Mouse (Mus musculus): ENCODE data around the gene Atxn7l3.

The Atxn7l3 gene

DNA sequence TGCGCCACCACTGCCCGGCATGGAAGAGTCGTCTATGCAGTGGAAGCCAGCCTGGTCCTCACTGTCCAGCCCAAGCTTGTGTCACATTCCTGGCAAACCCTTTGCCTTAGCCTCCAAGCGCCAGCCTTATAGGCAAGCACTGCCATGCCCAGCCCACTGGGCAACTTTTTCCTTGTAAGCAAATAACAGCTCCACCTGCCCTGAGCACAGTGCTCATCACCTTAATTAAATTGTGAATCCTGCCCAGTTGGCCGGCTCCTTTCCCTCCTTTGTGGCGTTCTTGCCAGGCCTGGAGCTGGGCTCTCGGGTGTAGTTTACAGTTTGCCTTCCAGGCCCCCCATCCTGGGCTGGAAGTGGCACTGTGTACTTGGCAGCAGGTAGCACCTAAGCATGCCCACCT, 33.2 kb downstream of the Atxn7l3 start:
- DNase-seq (ENCODE audit: low spot score), result no peak

DNA sequence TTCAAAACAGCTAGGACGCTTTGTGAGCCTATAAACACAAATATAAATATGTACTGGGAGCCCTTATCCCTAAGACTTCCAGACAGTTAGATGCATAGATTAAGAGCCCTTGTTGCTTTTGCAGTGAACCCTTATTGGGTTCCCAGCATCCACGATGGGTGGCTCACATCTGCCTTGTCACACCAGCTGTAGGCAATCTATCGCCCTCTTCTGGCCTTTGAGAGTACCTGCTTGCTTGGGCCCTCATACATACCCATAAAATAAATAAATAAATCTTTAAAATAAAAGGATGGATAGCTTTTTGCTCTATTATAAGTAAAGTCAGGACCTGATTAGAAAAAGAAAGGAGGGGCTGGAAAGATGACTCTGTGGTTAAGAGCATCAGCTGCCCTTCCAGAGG, 37.9 kb downstream of the Atxn7l3 start:
- DNase-seq (ENCODE audit: low spot score), result no peak

DNA sequence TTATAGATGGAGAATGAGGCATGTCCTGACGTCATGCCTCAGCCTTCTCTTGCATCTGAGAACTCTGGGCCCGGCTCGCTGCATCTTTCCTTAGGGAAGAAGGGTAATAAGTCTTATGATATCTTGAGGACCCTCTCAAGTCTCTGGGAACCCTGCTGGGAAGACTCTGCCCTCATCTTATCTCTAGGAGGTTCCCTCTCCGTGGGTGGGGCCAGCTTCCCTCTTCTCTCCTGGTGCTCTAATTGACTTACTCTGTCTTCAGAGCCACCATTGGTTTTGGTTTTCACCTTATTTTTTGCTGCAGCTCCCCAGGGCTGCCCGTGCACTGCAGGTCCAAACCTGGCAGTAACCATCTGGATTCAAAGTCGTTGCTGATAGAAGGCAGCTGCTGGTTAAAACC, 38.3 kb downstream of the Atxn7l3 start:
- no peak for DNase-seq (ENCODE audit: low spot score)

DNA sequence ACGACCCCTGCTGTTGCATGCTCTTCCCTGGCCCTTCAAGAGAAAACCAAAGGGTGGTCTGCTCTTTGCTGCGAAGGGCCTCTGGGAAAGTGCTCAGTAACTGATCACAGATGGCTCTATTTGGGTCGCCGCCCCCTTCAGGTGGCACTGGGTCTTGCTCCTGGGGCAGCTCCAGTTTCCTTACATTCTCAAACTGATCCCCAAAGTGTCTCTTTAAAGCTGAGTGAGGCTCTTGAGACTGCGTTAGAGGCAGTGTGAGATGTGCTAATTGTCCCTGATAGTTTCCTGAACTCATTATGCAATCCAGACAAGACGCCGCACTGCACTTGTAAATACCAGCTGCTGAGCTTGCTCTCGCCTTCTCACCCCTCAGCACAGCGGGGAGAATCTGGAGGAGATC, 38.9 kb downstream of the Atxn7l3 start:
- DNase-seq (ENCODE audit: low spot score), result no peak

DNA sequence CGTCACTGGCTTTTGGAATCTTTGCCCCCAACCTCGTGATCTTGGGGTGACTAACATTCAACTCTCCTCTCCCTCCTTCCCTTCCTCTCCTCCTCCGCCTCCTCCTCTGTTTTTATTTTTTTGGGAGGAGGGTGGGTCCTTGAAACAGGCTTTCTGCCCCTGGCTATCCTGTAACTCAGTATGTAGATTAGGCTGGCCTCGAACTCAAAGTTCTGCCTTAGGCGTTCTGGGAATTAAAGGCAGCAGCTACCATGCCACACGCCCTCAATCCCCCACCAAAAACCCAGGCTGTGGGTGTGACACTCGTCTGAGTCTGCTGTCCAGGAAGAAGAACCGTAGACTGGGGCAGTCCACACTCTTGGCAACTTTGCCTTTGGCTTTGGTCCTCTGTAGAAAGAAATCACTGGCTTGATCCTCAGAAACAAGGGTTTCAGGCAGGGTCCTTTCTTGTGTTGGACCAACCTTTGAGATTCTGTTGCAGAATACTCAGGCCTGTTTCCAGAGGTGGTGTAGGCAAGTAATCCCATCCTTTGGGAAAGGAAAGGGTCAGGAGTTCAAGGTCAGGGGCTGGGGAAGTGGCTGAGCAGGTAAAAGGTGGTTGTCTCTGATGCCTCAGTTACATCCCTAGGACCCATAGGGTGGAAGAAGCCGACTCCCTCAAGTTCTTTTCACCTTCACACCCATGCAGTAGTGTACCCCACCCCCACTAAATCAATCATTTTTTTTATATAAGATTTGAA, 46.9 kb downstream of the Atxn7l3 start:
- no peak for DNase-seq (ENCODE audit: low spot score)

DNA sequence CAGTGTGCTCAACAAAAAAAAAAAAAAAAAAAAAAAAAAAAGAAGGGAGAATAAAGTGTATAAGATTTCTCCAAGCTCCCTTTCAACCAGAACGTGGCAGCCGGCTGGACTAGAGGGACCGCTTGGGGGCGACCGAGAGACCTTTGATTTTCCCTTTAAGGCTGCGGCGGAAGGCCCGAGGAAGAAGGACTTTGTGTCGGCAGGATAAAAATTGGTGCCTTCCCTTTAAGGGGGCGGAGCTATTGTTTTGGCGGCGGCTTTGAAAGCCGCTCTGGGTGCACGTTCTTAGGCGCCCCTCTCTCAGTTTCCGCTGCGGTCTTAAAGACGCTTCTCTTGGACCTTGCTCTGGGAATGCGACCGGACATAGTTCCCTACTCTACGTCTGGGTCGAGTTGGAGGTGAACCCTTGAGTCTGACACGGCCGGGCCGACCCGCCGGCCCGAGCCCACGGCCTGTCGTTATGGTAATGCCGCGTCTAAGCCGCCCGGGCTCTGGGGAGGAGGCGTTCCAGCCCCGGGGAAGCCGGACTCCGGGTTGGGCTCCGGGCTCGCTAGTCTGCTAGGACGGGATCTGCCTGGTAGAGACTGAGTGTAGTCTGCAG, 47.7 kb downstream of the Atxn7l3 start, which contains the start of gene BC030867:
TSS of gene BC030867 (plus strand) at position 253 of the 601 bp plus-strand sequence.
- DNase-seq (ENCODE audit: low spot score), result peak; percentile 93

DNA sequence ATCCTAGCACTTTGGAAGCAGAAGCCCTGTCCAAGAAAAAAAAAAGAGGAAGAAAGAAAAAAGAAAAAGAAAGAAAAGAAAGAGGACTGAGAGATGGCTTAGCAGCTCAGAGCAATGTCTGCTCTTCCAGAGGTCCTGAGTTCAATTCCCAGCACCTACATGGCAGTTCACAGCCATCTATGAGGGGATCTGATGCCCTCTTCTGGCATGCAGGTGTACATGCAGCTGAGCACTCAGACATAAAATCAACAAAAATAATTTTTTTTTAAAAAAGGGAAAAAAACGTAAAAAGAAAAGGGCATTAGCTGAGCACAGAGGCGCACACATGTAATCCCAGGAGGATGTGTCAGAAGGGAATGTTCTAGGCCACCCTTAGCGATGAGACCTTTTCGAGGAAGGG, 49.6 kb downstream of the Atxn7l3 start:
- no peak for DNase-seq (ENCODE audit: low spot score)

DNA sequence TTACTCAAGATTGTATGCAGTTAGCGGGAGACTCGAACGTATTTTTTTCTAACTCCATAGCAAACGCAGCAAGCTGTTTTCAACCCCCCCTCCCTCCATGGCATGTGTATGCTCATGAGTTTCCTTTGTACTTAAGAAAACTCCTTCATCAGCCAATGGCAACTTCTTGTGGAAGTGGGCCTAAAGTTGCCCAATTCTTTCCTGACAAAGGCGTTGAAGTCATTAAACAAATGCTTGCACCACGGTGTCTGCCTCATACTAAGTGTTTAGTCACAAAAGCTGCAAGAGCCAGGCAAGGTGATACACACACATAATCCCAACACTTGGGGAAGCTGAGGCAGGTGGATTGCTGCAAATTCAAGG, 50.2 kb downstream of the Atxn7l3 start:
- DNase-seq (ENCODE audit: low spot score), result no peak

DNA sequence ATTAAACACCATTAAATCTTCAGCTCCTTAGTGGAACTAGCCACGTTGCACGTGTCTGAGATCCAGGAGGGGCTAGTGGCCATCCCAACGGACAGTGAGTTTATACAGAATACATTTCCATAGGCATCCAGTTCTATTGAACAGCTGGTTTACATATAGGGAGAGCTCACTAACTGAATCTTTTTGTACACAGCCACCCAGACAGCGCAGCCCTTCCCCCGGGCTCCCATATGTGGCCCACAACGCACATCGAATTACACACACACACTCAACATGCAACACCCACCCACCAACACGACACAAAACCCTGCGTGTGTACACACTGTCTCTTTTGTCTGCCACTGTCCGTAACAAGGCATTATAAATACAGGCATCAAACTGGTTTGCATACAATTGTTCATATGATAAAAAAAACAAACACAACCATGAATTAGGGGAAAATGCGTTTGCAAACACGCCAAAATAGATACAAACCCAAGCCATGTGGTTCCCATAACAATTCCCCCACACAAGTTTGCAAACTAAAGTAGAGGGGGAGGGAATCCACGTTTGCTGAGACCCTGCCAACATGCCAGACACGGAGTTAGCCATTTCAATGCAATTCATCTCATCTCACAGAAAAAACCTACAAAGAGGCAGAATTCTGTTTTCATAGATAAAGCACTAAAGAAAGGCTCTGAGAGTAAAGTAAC, 50.7 kb downstream of the Atxn7l3 start:
- DNase-seq (ENCODE audit: low spot score), result no peak

DNA sequence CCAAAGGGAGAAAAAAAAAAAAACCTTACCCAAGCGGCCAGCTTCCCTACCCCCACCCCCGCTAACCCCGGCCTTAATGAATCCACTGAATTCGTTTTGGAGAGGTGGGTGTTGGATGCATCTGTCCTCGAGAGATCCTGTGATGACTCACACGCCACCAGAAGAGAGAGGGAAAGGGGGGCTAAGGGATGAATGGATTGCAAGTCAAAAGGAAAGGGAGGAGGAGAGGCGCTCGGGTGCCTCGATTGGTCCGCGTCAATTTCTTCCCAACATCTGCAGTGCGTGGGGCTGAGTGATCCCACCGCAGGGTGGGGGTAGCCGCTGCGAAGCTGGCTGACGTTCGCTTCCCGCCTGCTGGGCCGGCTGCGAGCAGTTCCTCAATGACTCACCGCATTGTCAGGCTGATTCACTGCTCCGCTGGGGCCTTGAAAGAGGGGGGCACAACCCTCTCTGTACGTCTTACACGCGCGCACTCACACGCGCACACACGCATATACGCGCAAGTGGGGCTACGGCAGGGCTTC, 51.4 kb downstream of the Atxn7l3 start:
- peak; percentile 44 for DNase-seq (ENCODE audit: low spot score)

DNA sequence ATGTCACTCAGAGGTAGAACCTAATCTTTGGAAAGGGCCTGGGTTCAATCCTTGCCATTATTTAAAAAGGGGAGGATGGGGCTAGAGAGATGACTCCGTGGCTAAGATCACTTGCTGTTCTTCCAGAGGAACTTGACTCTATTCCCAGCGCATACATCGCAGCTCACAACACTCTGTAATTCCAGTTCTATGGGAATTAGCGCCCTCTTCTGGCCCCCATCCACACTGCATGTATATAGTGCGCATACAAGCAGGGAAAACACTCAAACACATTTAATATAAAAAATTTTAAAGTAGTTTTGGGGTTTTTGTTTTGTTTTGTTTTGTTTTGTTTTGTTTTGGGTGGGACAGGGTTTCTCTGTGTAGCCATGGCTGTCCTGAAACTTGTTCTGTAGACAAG, 54.6 kb downstream of the Atxn7l3 start:
- no peak for DNase-seq (ENCODE audit: low spot score)

DNA sequence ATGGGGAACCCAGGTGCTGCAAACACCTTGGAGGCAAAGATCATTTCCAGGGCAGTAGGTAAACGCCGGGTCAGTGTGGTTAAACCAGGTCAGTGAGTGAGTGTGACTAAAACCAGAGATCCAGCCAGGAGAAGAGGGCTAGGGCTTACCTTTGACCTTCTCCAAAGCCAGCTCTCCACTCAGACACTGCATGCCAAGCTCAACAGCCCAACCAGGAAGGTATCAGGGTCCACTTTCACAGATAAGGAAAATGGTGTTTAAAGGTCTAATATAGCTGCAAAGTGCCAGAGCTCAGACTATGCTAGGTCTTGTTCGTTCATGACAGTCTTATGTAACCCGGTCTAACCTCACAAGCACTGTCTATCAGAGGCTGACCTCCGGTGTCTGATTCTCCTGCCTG, 55.2 kb downstream of the Atxn7l3 start:
- DNase-seq (ENCODE audit: low spot score), result no peak

DNA sequence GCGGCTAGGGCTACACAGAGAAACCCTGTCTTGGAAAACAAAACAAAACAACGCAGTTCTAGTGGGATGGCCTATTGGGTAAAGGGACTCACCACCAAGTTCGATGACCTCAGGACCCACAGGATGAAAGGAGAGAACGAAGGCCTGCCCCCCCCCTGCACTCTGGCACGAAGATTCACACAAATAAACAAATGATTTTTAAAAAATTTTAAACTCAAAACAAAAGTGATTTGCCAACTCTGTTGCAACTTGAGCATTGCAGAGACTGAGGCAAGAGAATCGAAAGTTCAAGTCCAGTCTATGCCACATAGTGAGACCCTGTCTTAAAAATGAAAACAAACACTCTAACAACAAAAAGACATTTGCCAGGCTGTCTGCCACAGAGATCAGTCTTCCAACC, 55.8 kb downstream of the Atxn7l3 start:
- DNase-seq (ENCODE audit: low spot score), result no peak

Data from lung, postnatal 25 days (tissue).